In the genomic region with DNA sequence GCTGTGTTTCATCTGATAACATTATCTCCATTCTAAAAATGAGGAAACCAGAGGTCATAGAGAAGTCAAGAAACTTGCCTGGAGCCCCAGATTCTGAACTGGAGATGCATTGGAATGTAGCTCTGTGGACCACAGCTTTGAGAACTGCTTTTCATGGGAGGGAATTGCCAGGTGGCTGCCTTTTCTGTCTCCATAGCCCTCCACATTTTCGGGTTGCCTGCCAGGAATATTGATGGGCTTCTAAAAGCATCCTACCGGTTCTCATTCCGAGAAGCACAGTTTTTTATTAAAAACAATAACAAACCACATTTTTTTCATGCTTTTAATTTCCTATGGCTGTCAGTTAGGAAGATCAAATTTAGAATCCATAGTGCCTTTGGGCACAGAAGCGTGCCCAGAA, we compare ENCODE assay signal across 23 mouse cellular contexts. TPM values are rescaled to one million over a fixed set of nuclear protein-coding genes. Genes with fewer than 3 reads are reported as not detected.
DNase-seq lines count a peak whose midpoint lies in the region; ATAC-seq lines count a peak whose summit lies in the region.
"Had no signal": no experiment of that assay in that cellular context is flagged by ENCODE, and none has a peak within 500 bp of the region (broad histone marks: within the 10 kb centered on the region; RNA-seq: fewer than 3 reads in every experiment).

No protein-coding gene starts in this region.

- ATAC-seq in kidney, embryonic 16.5 days (ENCODE audit: low FRiP score, low TSS enrichment) = no peak
- no peak for ATAC-seq in neural tube, embryonic 13.5 days (ENCODE audit: low read depth)
- no peak for ATAC-seq in neural tube, embryonic 15.5 days (ENCODE audit: low FRiP score)
- ATAC-seq: CD4-positive, CD25-positive, alpha-beta regulatory T cell, adult 4 months; forebrain, embryonic 14.5 days; hindbrain, embryonic 16.5 days; inflammation-experienced regulatory T-cells, adult 6 months had no signal

- no peak overlapping the region for H3K9ac ChIP-seq in kidney, embryonic 16.5 days (replicated peaks; ENCODE audit: low read length)
- H3K9ac ChIP-seq in neural tube, embryonic 13.5 days = peak overlapping the region; percentile 5; the same call in 1 of the 2 replicates
- H3K9ac ChIP-seq in neural tube, embryonic 15.5 days (replicated peaks) = no peak overlapping the region
- H3K9ac ChIP-seq: embryonic facial prominence, embryonic 13.5 days; hindbrain, embryonic 12.5 days had no signal

- no peak overlapping the region for H3K4me3 ChIP-seq in kidney, embryonic 16.5 days (ENCODE audit: low read length)
- H3K4me3 ChIP-seq in neural tube, embryonic 13.5 days = no peak overlapping the region
- no peak overlapping the region for H3K4me3 ChIP-seq in neural tube, embryonic 15.5 days (replicated peaks)
- H3K4me3 ChIP-seq: embryonic facial prominence, embryonic 13.5 days; gastrocnemius, adult 2 months; heart, embryonic 10.5 days; hindbrain, embryonic 12.5 days had no signal

- 40% methylated on average over 4 of the region's 4 CpGs for WGBS in kidney, embryonic 16.5 days
- WGBS in neural tube, embryonic 13.5 days = 66% methylated on average over 4 of the region's 4 CpGs
- 65% methylated on average over 4 of the region's 4 CpGs for WGBS in neural tube, embryonic 15.5 days

- no peaks in the 10 kb centered on the region for H3K9me3 ChIP-seq in kidney, embryonic 16.5 days (ENCODE audit: low read length)
- no peaks in the 10 kb centered on the region for H3K9me3 ChIP-seq in neural tube, embryonic 13.5 days
- no peaks in the 10 kb centered on the region for H3K9me3 ChIP-seq in neural tube, embryonic 15.5 days (replicated peaks)
- H3K9me3 ChIP-seq: embryonic facial prominence, embryonic 13.5 days; heart, embryonic 10.5 days; hindbrain, embryonic 12.5 days had no signal

- H3K4me1 ChIP-seq in kidney, embryonic 16.5 days (ENCODE audit: insufficient read depth, low read length) = peaks cover 38% of the 10 kb centered on the region
- H3K4me1 ChIP-seq in neural tube, embryonic 13.5 days (replicated peaks) = peaks cover 31% of the 10 kb centered on the region
- peaks cover 37% of the 10 kb centered on the region for H3K4me1 ChIP-seq in neural tube, embryonic 15.5 days

- H3K27ac ChIP-seq in kidney, embryonic 16.5 days (ENCODE audit: low read length) = no peak overlapping the region
- no peak overlapping the region for H3K27ac ChIP-seq in neural tube, embryonic 13.5 days (replicated peaks)
- H3K27ac ChIP-seq in neural tube, embryonic 15.5 days (replicated peaks) = no peak overlapping the region
- H3K27ac ChIP-seq: embryonic facial prominence, embryonic 13.5 days; gastrocnemius, adult 2 months; heart, embryonic 10.5 days; hindbrain, embryonic 12.5 days had no signal

- no peak overlapping the region for H3K4me2 ChIP-seq in kidney, embryonic 16.5 days (replicated peaks; ENCODE audit: low read depth, low read length)
- H3K4me2 ChIP-seq in neural tube, embryonic 13.5 days = no peak overlapping the region
- H3K4me2 ChIP-seq in neural tube, embryonic 15.5 days = no peak overlapping the region
- H3K4me2 ChIP-seq: embryonic facial prominence, embryonic 13.5 days; hindbrain, embryonic 12.5 days had no signal

- H3K27me3 ChIP-seq in kidney, embryonic 16.5 days (ENCODE audit: insufficient read depth, low read length) = no peaks in the 10 kb centered on the region
- H3K27me3 ChIP-seq in neural tube, embryonic 13.5 days = no peaks in the 10 kb centered on the region
- no peaks in the 10 kb centered on the region for H3K27me3 ChIP-seq in neural tube, embryonic 15.5 days (replicated peaks)
- H3K27me3 ChIP-seq: embryonic facial prominence, embryonic 13.5 days; hindbrain, embryonic 12.5 days had no signal

- peak; percentile 52 to 59 for DNase-seq in cerebellum, postnatal 10 days
- DNase-seq in cerebellum, adult 9-10 months = no peak
- DNase-seq in kidney, adult 18-20 months = peak; percentile 1
- no peak for DNase-seq in left cerebral cortex, adult 18-20 months (ENCODE audit: low spot score in 2 of 2)
- DNase-seq: adrenal gland, postnatal 10 days; B cell, adult 2 months; cerebellum, adult 11-12 months; cerebellum, adult 9-11 months; gastrocnemius, adult 2 months; gastrocnemius, postnatal 25 days; heart, postnatal 10 days; heart, postnatal 4 days had no signal

- no peaks in the 10 kb centered on the region for H3K36me3 ChIP-seq in kidney, embryonic 16.5 days (ENCODE audit: insufficient read depth, low read length)
- H3K36me3 ChIP-seq in neural tube, embryonic 13.5 days = no peaks in the 10 kb centered on the region
- H3K36me3 ChIP-seq in neural tube, embryonic 15.5 days = no peaks in the 10 kb centered on the region
- H3K36me3 ChIP-seq: embryonic facial prominence, embryonic 13.5 days; G1E; heart, embryonic 10.5 days; hindbrain, embryonic 12.5 days had no signal

RNA-seq across cellular contexts. Expression of gene Zfp697, which starts 4.8 kb away (rescaled TPM):
- polyA plus RNA-seq in kidney, embryonic 16.5 days (2015; fragmentation: Nextera tagmentation; extraction: Ambion mirVana) = 16.4 and 17.1 TPM in 2 replicates
- 12.9 and 14.9 TPM in 2 replicates for polyA plus RNA-seq in neural tube, embryonic 13.5 days (2015; fragmentation: Nextera tagmentation; extraction: Ambion mirVana)
- 15.8 and 17.0 TPM in 2 replicates for polyA plus RNA-seq in neural tube, embryonic 15.5 days (2015; fragmentation: Nextera tagmentation; extraction: Ambion mirVana)
- total RNA-seq in left cerebral cortex, adult 18-20 months (2021) = 10 to 100 TPM; 29.5 to 30.1 TPM
- polyA plus RNA-seq: CD4-positive, CD25-positive, alpha-beta regulatory T cell, adult 4 months; G1E; inflammation-experienced regulatory T-cells, adult 6 months had no signal

RNA-seq across cellular contexts. Expression of gene Phgdh, which starts 47.3 kb away (rescaled TPM):
- 541 and 585 TPM in 2 replicates for polyA plus RNA-seq in kidney, embryonic 16.5 days (2015; fragmentation: Nextera tagmentation; extraction: Ambion mirVana)
- polyA plus RNA-seq in neural tube, embryonic 13.5 days (2015; fragmentation: Nextera tagmentation; extraction: Ambion mirVana) = 166 and 171 TPM in 2 replicates
- polyA plus RNA-seq in neural tube, embryonic 15.5 days (2015; fragmentation: Nextera tagmentation; extraction: Ambion mirVana) = 156 and 225 TPM in 2 replicates
- 10 to 100 TPM; 48.5 to 56.6 TPM for total RNA-seq in left cerebral cortex, adult 18-20 months (2021)
- total RNA-seq: G1E had no signal
- polyA plus RNA-seq: G1E had no signal

Comparison
In these comparisons a context has a peak if more than half of its experiments do, and no peak if none do; other contexts are left out.
1. DNase-seq: peak in cerebellum, postnatal 10 days (2 of 2) and kidney, adult 18-20 months (single experiment); none in cerebellum, adult 9-10 months (single experiment) and left cerebral cortex, adult 18-20 months (0 of 2).